Mouse (Mus musculus): ENCODE measurements around the gene Map3k7.

DNA sequence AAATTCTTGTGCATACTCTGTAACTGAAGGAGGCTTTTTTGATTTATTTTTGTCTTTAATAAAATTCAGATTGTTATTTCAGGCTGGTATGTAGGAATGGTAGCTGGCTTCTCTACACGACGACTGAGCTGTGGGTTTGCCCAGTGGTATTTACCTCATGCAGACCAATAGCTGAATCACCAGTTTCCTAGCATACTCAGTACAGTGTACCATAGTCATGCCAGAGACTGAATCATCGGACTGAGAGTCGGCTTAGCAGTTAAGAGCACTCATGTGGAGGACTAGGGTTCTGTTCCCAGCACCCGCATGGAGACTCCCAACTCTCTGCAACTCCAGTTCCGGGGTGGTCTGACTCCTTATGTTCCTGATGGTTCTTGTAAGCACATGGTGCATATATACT is 58.4 kb downstream of the Map3k7 start:
- TF ChIP-seq CTCF (IDR thresholded peaks at IDR 0.05; ENCODE audit: low read depth, low read length) (no peak), POLR2A (IDR thresholded peaks at IDR 0.05; ENCODE audit: extremely low read depth, insufficient read depth, low read length) (no peak)
